Mouse (Mus musculus): ENCODE data around the gene Foxr1.

- TF ChIP-seq CTCF (IDR thresholded peaks at IDR 0.05; ENCODE audit: borderline replicate concordance, extremely low read depth, insufficient read depth, insufficient read length): no peak
- TF ChIP-seq POLR2A (IDR thresholded peaks at IDR 0.05; ENCODE audit: borderline replicate concordance, extremely low read depth, insufficient read depth, insufficient read length, poor library complexity, severe bottlenecking): no peak
Measured at GRCm38 (mm10) chr9:44401081-44401480, 39.9 kb downstream of the Foxr1 start.
